Mouse (Mus musculus) thymus, postnatal 14 days (tissue): ENCODE data around the gene Anks3.

ENCODE experiments used
- DNase-seq: peaks from one replicate; pipeline ENCODE4 v3.0.0; 2021

Anks3 gene

GRCm38 (mm10) chr16:4894201-4894908, 69.7 kb downstream of the Anks3 start:
- no peak for DNase-seq

- DNase-seq = no peak
Measured at GRCm38 (mm10) chr16:4892171-4892570, 71.8 kb downstream of the Anks3 start.
